Mouse (Mus musculus): ENCODE results near the gene Vps51.

DNA sequence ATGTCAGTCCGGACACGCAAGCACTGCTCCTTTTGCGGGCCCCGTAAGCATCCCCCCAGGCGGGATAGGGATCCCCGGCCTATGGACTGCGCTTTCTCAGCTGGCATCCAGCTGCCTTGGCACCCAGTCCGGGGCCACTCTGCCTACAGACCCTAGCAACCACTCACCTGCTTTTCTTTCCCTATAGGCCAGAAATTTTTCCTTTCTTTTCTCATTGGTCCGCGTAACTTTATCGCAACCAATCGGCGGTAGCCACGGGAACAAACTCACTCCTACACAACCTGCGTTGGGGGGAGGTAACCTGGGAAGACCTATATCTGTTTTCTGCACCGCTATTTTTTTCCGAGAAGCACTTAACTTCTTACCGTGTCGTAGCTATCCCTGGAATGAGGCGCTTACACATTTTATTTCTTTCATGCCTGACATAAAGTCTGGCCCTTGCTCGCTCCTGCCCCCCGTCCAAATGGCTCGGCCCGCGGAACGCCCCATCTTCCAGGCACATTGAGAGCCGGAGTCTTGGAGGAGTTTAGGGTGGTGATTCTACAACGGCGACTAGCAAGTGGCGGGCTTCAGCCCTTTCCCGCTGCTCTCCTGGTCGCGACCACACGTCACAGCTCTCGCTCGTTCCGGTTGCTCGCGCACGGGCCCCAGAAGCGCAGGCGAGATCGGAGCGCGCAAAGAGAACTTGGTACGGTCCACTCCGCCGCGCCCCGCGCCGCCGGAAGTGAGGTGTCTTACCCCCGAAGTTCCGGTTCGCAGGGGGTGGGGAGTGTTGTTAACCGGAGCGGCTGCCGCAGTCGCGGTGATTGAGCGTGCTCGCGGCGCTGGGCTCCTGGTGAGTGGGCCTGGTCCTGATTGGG is 30.5 kb downstream of the Vps51 start, which contains the start of gene Syvn1:
- TF ChIP-seq CTCF (IDR thresholded peaks at IDR 0.05; ENCODE audit: low read depth, low read length) (no peak), POLR2AphosphoS5 (IDR thresholded peaks at IDR 0.05; ENCODE audit: insufficient replicate concordance, low read depth, low read length) (no peak)

Measured in G1E (cell line).